Mouse (Mus musculus) layer of hippocampus, adult 8-10 months (tissue): ENCODE results near the gene Nutm1. TPM values are rescaled to one million over a fixed set of nuclear protein-coding genes. Genes with fewer than 3 reads are reported as not detected.

Experiments used
- total RNA-seq, 4 experiments: library from RNA; stranded (reverse); gene quantifications; 2 replicates each; pipeline ENCODE4 v1.2.4; 2022

The Nutm1 gene
- total RNA-seq, 4 experiments from 2014 or later, result not detected

Other genes with a start within 250 kb of the Nutm1 start
- gene Olfr1310, start 246.6 kb downstream of the Nutm1 start, total RNA-seq, result not detected
- gene Olfr1311, start 234.9 kb downstream of the Nutm1 start, total RNA-seq, result not detected
- gene Olfr1312, start 209.1 kb downstream of the Nutm1 start, total RNA-seq, result not detected
- gene Olfr1313, start 181.4 kb downstream of the Nutm1 start, total RNA-seq, result not detected
- gene Olfr1314, start 162.5 kb downstream of the Nutm1 start, total RNA-seq, result not detected
- not detected for gene Olfr1315-ps1, start 143.9 kb downstream of the Nutm1 start, total RNA-seq
- not detected for gene Olfr1316, start 124.3 kb downstream of the Nutm1 start, total RNA-seq
- gene Olfr1317, start 119.0 kb downstream of the Nutm1 start, total RNA-seq, result not detected
- gene Olfr1318, start 105.1 kb downstream of the Nutm1 start, total RNA-seq, result not detected
- 10 to 100 TPM; 82.2 to 88.5 (median 84.5) TPM for gene Lpcat4, start 19.8 kb downstream of the Nutm1 start, total RNA-seq
- 10 to 100 TPM; 44.3 to 56.8 (median 50.6) TPM for gene Nop10, start 2.6 kb upstream of the Nutm1 start, total RNA-seq
- gene Slc12a6, start 6.5 kb upstream of the Nutm1 start, total RNA-seq, result 100 to 1,000 TPM in 3 of 4 experiments, 10 to 100 TPM in 1; 92.5 to 117 (median 109) TPM
- 1 to 10 TPM in 3 of 4 experiments, under 1 TPM in 1; 0.96 to 3.1 (median 2.8) TPM for gene Gm21985, start 7.0 kb upstream of the Nutm1 start, total RNA-seq
- 100 to 1,000 TPM; 125 to 129 (median 127) TPM for gene Emc4, start 108.7 kb upstream of the Nutm1 start, total RNA-seq
- gene Katnbl1, start 119.9 kb upstream of the Nutm1 start, total RNA-seq, result 10 to 100 TPM; 10.6 to 14.5 (median 11.1) TPM
- 10 to 100 TPM; 42.8 to 48.1 (median 46.4) TPM for gene Emc7, start 195.7 kb upstream of the Nutm1 start, total RNA-seq
- gene Chrm5, start 221.5 kb upstream of the Nutm1 start, total RNA-seq, result 1 to 10 TPM; 5.4 to 9.7 (median 7.4) TPM
- gene Aven, start 233.7 kb upstream of the Nutm1 start, total RNA-seq, result 10 to 100 TPM in 2 of 4 experiments, 1 to 10 TPM in 2; 8.1 to 11.5 (median 10.0) TPM